Mouse (Mus musculus) natural killer cell, adult 2 months (primary cell): Measurements from ENCODE around the gene Pls3.
A peak's percentile ranks its signal among the peaks of the same experiment; 100 is the strongest.
"Not testable (repeated sequence)": the region's sequence is repeated elsewhere in the genome, so short reads cannot be mapped to it uniquely, and the experiment has no call there.

Source experiments
- DNase-seq, 2 experiments: peaks; one replicate each; pipeline ENCODE4 v3.0.0; 2022; ENCODE audit warnings: low spot score in 2 of 2

Gene Pls3

DNA sequence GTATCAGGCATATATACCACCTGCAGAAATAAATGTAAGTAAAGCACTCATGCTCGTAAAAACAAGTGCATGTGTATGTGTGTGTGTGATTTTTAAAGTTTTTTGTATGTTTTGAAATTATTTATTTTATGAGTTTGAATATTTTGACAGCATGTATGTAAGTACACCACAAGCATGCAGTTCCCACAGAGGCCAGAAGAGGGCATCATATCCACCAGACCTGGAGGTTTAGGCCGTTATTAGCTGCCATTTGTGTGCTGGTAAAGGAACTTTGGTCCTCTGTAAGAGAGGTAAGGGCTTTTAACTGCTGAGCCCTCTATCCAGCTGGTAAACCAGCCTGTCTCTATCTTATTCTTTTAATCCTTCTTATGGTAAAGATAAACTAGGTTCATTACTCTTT lies 97.5 kb downstream of the Pls3 start:
- no peak for DNase-seq

DNA sequence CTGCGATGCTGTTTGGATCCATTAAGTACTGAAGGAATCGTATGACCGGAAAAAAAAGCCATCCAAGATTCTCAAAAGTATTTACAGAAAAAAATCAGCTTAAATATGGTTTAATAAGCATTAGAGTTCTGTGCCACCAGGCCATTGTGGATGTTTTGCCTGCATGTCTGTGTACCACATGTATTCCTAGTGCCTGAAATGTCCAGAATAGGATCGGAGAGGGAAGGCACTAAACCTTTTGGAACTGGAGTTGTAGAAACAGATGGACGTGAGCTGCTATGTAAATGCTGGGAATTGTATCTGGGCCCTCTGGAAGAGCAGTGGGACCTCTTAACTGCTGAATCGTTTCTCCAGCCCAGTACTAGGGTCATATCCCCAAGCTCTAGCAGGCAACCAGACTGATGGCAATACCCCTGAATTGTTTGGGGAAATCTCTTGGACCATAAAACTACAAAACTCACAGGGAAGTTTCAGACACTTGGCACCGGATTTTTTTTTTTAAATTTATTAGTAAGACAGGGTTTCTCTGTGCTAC lies 110.1 kb downstream of the Pls3 start:
- DNase-seq = no peak

DNA sequence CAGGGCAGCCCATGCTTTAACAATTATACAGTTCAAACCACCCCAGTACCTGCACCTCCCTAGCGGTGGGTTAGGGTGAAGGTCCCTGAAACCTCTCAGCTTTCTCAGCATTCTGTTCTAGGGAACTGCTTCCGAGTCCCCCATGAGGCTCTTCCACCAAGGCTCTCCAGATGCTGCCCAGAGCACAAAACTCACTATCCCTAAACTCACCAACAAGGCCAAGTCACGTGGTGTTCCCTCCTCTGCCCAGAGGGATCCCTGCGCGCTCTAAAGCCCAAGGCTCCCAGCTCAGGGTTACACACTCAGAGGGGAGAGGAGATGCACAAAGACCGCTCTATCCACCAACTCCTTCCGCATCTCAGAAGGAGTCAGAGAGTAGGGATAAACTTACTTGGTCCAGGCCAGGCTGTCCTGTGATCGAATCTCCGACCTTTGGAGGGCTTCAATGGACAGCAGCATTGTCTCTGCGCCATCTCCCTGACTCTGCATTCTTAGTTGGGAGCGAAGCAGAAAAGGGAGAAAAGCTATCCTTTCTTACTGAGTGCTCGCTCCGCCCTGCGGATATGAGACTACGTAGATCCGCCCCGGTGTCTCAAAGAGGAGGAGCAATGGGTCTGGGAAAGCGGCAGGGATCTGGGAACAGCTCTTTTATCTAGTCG lies 110.7 kb downstream of the Pls3 start:
- DNase-seq = peak in 1 of 2 experiments; percentile 3

- not testable (repeated sequence) for DNase-seq
Measured at GRCm38 (mm10) chrX:75759461-75759860, 115.5 kb downstream of the Pls3 start.

DNA sequence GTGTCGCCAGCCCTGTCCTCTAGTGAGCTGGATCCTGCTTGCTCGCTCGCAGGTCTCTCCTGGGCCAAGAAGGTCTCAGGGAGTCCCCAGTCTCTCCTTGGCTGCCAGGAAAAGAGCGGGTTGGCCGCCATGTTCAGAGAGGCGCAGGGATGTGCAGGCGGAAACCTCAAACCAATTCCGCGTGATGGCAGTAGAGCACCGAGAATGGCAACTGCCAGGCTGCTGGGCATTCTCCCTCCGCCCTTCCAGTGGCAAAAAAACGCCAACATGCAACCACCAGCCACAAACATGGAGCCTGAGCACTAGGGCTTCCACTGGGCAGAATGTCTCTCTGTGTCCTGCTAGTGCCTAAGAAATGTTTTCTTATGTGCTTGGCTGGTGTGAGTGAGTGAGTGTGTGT lies 115.9 kb downstream of the Pls3 start:
- DNase-seq = peak in 1 of 2 experiments; percentile 72

GRCm38 (mm10) chrX:75757966-75758365 lies 117.0 kb downstream of the Pls3 start:
- DNase-seq = peak in 1 of 2 experiments; percentile 71

DNA sequence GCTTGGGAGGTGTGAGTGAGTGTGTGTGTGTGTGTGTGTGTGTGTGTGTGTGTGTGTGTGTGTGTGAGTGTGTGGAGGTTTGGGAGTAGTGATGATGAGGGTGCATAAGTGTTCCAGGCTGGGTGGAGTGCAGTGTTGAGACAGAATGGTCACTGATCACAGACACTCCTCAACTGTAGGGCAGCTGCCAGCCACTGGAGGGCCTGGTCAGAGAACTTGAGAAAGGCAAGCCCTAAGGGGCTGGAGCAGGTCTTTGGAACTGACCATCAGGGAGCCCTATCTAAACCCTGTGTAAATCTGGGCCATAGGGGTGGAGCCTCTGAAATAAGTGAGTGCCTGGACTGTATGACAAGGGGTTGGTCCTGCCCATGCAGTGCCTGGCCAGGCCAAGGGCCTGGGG lies 120.5 kb downstream of the Pls3 start:
- DNase-seq = not testable (repeated sequence)

DNA sequence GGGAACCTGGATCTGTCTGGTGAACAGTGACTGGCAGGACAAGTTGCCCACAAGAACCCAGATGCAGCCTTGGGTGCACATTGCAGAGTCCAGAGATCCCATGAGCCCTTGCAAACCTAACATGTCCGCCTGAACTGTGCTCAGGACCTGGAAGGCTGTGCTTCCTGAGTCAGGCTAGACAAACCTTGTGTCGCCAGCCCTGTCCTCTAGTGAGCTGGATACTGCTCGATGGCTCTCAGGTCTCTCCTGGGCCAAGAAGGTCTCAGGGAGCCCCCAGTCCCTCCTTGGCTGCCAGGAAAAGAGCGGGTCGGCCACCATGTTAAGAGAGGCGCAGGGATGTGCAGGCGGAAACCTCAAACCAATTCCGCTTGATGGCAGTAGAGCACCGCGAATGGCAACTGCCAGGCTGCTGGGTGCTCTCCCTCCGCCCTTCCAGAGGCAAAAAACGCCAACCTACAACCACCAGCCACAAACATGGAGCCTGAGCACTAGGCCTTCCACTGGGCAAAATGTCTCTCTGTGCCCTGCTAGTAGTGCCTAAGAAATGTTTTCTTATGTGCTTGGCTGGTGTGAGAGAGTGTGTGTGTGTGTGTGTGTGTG lies 124.8 kb downstream of the Pls3 start:
- DNase-seq = peak in 1 of 2 experiments; percentile 64

- peak in 1 of 2 experiments; percentile 76 for DNase-seq
Measured at GRCm38 (mm10) chrX:75749312-75749711, 125.7 kb downstream of the Pls3 start.

DNA sequence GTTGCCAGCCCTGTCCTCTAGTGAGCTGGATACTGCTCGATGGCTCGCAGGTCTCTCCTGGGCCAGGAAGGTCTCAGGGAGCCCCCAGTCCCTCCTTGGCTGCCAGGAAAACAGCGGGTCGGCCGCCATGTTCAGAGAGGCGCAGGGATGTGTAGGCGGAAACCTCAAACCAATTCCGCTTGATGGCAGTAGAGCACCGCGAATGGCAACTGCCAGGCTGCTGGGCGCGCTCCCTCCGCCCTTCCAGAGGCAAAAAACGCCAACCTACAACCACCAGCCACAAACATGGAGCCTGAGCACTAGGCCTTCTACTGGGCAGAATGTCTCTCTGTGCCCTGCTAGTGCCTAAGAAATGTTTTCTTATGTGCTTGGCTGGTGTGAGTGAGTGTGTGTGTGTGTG lies 130.5 kb downstream of the Pls3 start:
- DNase-seq = peak in 1 of 2 experiments; percentile 81

DNA sequence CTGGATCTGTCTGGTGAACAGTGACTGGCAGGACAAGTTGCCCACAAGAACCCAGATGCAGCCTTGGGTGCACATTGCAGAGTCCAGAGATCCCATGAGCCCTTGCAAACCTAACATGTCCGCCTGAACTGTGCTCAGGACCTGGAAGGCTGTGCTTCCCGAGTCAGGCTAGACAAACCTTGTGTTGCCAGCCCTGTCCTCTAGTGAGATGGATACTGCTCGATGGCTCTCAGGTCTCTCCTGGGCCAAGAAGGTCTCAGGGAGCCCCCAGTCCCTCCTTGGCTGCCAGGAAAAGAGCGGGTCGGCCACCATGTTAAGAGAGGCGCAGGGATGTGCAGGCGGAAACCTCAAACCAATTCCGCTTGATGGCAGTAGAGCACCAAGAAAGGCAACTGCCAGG lies 135.5 kb downstream of the Pls3 start:
- DNase-seq = not testable (repeated sequence)
